Mouse (Mus musculus) cerebellum, adult (tissue): ENCODE measurements around the gene Ypel4.

ENCODE experiments used
- ATAC-seq: cut with Nextera tagmentation; 2 replicates; pipeline ENCODE4 v1.9.2; 2017; ENCODE audit warnings: mild to moderate bottlenecking, moderate library complexity, mixed read lengths; ENCODE audit not compliant: insufficient number of reproducible peaks, low FRiP score, low TSS enrichment

Ypel4 gene

GRCm38 (mm10) chr2:84733579-84734300 lies at the start of gene Ypel4:
Ypel4 (plus strand) TSS chr2:84734058.
- ATAC-seq: peak; percentile 86

- no peak for ATAC-seq
Observed at GRCm38 (mm10) chr2:84688080-84688844, 45.6 kb upstream of the Ypel4 start.

DNA sequence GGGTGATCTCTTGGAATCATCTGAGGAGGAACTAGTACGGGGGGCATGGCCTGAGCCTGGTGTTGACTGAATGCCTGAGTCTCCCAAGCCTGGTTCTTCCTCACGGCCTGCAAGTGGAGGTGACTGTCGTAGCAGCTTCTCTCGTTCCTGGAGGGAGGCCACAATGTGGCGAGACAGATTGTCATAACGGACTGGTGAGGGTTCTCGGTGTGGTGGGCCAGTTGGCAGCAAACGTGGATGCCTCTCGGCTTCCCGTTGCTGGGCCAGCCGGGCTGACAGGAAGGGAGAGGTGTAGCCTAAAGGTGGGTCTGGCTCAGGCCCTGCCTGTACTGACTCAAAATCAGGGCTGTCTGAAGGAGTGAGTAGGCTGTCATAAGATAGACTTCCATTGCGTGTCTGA lies 43.8 kb upstream of the Ypel4 start:
- peak; percentile 38 for ATAC-seq

- ATAC-seq: no peak
Observed at GRCm38 (mm10) chr2:84695007-84695695, 38.7 kb upstream of the Ypel4 start.

DNA sequence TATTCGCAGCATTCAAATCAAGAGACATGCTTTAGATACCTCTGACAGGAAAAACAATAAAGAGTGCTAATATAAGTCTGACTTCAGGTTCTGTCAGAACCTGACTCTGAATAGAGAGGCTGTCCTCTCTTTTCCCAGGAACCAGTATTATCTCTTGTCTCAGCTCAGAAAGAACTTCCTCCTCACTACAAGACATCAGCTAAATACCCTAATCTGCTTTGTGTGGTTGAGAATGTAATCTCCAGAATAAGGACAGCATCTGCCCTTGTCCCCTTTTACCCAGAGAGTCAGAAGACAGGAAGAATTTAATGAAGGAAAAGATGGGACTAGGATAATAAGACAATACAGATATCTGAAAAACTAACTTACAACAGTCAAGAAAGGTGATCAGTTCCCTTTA lies 30.4 kb upstream of the Ypel4 start:
- no peak for ATAC-seq

GRCm38 (mm10) chr2:84704329-84704728 lies 29.5 kb upstream of the Ypel4 start:
- no peak for ATAC-seq

- ATAC-seq: no peak
Observed at GRCm38 (mm10) chr2:84705295-84705694, 28.6 kb upstream of the Ypel4 start.

DNA sequence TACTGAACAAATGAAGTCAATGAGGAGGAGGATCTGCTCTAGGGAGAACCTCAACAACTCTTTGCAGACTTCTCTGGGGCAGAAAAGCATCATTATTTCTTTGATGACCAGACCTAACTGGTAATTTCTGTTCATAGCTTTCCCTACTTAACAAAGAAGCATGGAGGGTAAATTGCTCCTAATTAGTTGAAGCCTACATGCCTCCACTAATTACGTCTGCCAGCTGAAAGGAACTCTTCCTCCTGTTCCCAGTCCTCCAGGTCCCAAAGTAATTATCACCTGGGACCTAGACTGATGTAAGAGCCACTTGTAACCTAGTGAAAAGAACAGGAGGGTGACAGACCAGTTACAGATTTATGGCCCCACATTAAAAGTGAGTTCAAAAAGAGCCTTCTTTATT lies 26.3 kb upstream of the Ypel4 start:
- ATAC-seq: no peak

DNA sequence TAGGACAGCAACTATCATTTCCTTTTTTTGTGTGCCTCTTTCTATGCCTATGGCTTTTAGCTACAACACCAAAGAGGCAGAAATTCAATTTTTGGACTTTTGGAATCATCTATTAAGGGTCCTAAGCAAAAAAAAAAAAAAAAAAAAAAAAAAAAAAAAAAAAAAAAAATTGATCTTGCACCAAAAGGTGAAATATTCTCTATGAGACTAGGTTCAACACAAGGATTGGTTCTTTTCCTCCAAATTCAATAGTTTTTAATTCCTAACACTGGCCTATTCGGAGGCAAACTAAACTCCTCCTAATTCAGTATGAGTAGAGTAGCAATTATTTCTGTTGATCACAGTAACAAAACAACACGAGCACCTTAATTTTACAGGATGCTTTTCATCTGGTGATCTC lies 22.0 kb upstream of the Ypel4 start:
- ATAC-seq: no peak

- ATAC-seq: no peak
Observed at GRCm38 (mm10) chr2:84714422-84714810, 19.4 kb upstream of the Ypel4 start.

- peak; percentile 93 for ATAC-seq
Observed at GRCm38 (mm10) chr2:84714811-84715561, 18.9 kb upstream of the Ypel4 start, which contains the start of gene Zdhhc5. Zdhhc5 (minus strand) TSS chr2:84715180.

DNA sequence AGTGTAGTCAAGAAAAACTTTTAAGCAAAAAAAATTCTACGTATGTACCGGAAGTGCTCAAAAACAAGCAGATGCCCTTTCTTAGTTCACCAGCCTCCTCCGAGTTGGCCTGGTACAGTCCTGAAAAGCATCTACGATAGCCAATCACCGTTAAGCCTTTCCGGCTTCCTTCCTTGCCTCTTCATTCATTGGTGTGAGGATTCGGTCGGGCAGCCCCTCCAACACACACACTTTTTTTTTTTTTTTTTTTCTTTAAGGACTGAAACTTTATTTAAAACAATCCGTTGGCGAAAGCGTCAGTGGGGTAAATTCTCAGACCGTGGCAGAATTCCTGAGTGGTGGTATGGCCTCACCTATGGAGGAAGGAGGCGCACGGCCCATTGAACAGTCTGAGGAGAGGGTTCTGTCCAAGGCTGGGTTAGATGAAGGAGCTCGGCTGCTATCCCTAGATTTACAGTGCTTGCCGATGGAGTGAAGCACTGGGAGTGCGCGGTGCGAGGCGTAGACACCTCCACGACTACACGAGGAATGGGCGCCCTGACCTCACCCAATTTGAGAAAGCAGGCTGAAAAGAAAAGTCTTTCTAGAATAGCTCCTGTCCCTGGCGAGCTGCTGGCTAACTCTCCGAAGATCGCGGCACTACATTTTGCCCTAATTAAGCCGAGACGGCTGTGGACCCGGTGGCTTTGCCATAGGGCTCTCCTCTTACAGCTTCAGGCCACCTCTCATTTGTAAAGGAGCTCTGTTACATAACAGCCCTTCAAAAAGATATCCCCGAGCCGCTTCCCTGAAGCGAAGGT lies 18.1 kb upstream of the Ypel4 start:
- peak; percentile 92 for ATAC-seq

- ATAC-seq: no peak
Observed at GRCm38 (mm10) chr2:84716423-84717355, 17.2 kb upstream of the Ypel4 start.

GRCm38 (mm10) chr2:84717357-84717756 lies 16.5 kb upstream of the Ypel4 start:
- ATAC-seq: no peak

- ATAC-seq: no peak
Observed at GRCm38 (mm10) chr2:84720718-84721117, 13.1 kb upstream of the Ypel4 start.

GRCm38 (mm10) chr2:84721182-84721581 lies 12.7 kb upstream of the Ypel4 start:
- ATAC-seq: no peak

- no peak for ATAC-seq
Observed at GRCm38 (mm10) chr2:84723856-84724255, 10.0 kb upstream of the Ypel4 start.

- no peak for ATAC-seq
Observed at GRCm38 (mm10) chr2:84725770-84726169, 8.1 kb upstream of the Ypel4 start.

DNA sequence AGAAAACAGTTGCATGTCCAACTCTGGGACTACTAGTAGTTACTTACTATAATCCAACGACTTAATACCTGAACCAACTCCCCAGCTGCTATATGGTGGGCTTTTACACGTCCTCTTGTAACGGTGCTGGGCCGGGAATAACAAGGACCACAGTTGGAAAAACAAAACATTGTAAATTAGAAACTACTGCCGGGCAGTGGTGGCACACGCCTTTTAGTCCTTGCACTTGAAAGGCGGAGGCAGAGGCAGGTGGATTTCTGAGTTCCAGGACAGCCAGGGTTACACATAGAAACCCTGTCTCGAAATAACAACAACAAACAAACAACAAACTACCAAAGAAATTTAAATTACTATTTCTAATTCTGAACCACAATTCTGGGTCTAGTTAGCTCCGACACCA lies 7.1 kb upstream of the Ypel4 start:
- ATAC-seq: no peak
